Mouse (Mus musculus) ES-Bruce4 (cell line): ENCODE measurements at regions not wholly inside any gene's neighbourhood (a gene's known extent, or its start where the extent isn't known, plus 50 kb on each side); places are given as distances from the start of the nearest gene placed in this dataset.

Experiments used
- CTCF ChIP-seq: IDR thresholded peaks from one replicate; pipeline ENCODE4 v1.8.1; 2011; ENCODE audit warnings: low read depth, low read length
- EP300 ChIP-seq: IDR thresholded peaks from 2 replicates; pipeline ENCODE4 v1.6.1; 2011; ENCODE audit warnings: low read depth, low read length; ENCODE audit not compliant: insufficient read depth

DNA sequence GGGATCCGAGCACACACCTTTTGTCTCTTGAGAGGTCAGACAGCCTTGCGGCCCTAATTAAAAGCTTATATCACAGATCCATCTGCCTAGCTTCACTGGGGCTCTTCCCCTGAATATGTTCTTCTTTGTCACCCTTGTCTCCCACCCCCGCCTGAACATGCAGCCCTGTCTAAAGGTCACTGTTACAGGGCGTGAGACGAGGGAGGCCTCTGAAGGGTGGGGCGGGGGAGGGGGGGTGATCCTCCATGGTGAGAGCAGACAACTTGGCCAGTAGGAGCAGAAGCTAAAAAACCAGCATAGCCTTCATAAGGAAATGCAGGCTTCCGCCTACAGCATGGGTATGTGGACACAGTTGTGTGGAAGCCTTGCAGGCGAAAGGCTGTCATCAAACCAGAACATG is 646.0 kb upstream of the 3110018I06Rik start:
- TF ChIP-seq CTCF (no peak), EP300 (no peak)
